Mouse (Mus musculus): ENCODE data around the gene Pdk2. TPM values are rescaled to one million over a fixed set of nuclear protein-coding genes. Genes with fewer than 3 reads are reported as not detected.

Pdk2 gene
- total RNA-seq, 2 experiments from 2014 or later, result 5.2 to 21.5 TPM

GRCm38 (mm10) chr11:94991641-94992479 is 49.3 kb downstream of the Pdk2 start:
- ATAC-seq (replicated peaks; ENCODE audit: low FRiP score, low TSS enrichment, poor library complexity, severe bottlenecking), result no peak

- peak; percentile 74 for ATAC-seq (replicated peaks; ENCODE audit: low FRiP score, low TSS enrichment, poor library complexity, severe bottlenecking)
These were observed 50.2 kb downstream of the Pdk2 start, which contains the start of gene Ppp1r9b for GRCm38 (mm10) chr11:94990749-94991577. Gene Ppp1r9b (plus strand): TSS chr11:94991035.

- 0 out of 2 replicates have a peak, but pooled peaks have one; percentile 2 for ATAC-seq (replicated peaks; ENCODE audit: low FRiP score, low TSS enrichment, poor library complexity, severe bottlenecking)
These were observed 50.9 kb downstream of the Pdk2 start for GRCm38 (mm10) chr11:94990102-94990748.

GRCm38 (mm10) chr11:94989562-94990017 is 51.6 kb downstream of the Pdk2 start:
- peak; percentile 49 for ATAC-seq (replicated peaks; ENCODE audit: low FRiP score, low TSS enrichment, poor library complexity, severe bottlenecking)

- no peak for ATAC-seq (replicated peaks; ENCODE audit: low FRiP score, low TSS enrichment, poor library complexity, severe bottlenecking)
These were observed 52.2 kb downstream of the Pdk2 start for GRCm38 (mm10) chr11:94988780-94989561.

- ATAC-seq (replicated peaks; ENCODE audit: low FRiP score, low TSS enrichment, poor library complexity, severe bottlenecking), result peak; percentile 24; the same call in 1 of the 2 replicates
These were observed 53.3 kb downstream of the Pdk2 start for GRCm38 (mm10) chr11:94987851-94988250.

- ATAC-seq (replicated peaks; ENCODE audit: low FRiP score, low TSS enrichment, poor library complexity, severe bottlenecking), result no peak
These were observed 53.8 kb downstream of the Pdk2 start for GRCm38 (mm10) chr11:94987341-94987740.

- no peak for ATAC-seq (replicated peaks; ENCODE audit: low FRiP score, low TSS enrichment, poor library complexity, severe bottlenecking)
These were observed 54.7 kb downstream of the Pdk2 start for GRCm38 (mm10) chr11:94986435-94986834.

- no peak for ATAC-seq (replicated peaks; ENCODE audit: low FRiP score, low TSS enrichment, poor library complexity, severe bottlenecking)
These were observed 55.3 kb downstream of the Pdk2 start for GRCm38 (mm10) chr11:94985822-94986221.

- ATAC-seq (replicated peaks; ENCODE audit: low FRiP score, low TSS enrichment, poor library complexity, severe bottlenecking), result no peak
These were observed 56.0 kb downstream of the Pdk2 start for GRCm38 (mm10) chr11:94985140-94985539.

- peak; percentile 64 for ATAC-seq (replicated peaks; ENCODE audit: low FRiP score, low TSS enrichment, poor library complexity, severe bottlenecking)
These were observed 61.5 kb downstream of the Pdk2 start for GRCm38 (mm10) chr11:94979462-94980179.

GRCm38 (mm10) chr11:94978947-94979346 is 62.2 kb downstream of the Pdk2 start:
- ATAC-seq (replicated peaks; ENCODE audit: low FRiP score, low TSS enrichment, poor library complexity, severe bottlenecking), result peak; percentile 90

GRCm38 (mm10) chr11:94978178-94978915 is 62.8 kb downstream of the Pdk2 start:
- peak; percentile 32; the same call in 1 of the 2 replicates for ATAC-seq (replicated peaks; ENCODE audit: low FRiP score, low TSS enrichment, poor library complexity, severe bottlenecking)

Other genes starting within 250 kb of the Pdk2 start
- gene Col1a1, start 105.1 kb downstream of the Pdk2 start, total RNA-seq (2014; fragmentation: Nextera tagmentation), result not detected in 2 replicates
- not detected in 2 replicates for gene Col1a1, start 105.1 kb downstream of the Pdk2 start, total RNA-seq (2017)
- not detected in 2 replicates for gene Hils1, start 73.8 kb downstream of the Pdk2 start, total RNA-seq (2014; fragmentation: Nextera tagmentation)
- not detected in 2 replicates for gene Hils1, start 73.8 kb downstream of the Pdk2 start, total RNA-seq (2017)
- gene Sgca, start 65.0 kb downstream of the Pdk2 start, total RNA-seq (2014; fragmentation: Nextera tagmentation), result not detected in 2 replicates
- not detected in 2 replicates for gene Sgca, start 65.0 kb downstream of the Pdk2 start, total RNA-seq (2017)
- 121 and 137 TPM in 2 replicates for gene Ppp1r9b, start 50.3 kb downstream of the Pdk2 start, total RNA-seq (2014; fragmentation: Nextera tagmentation)
- 174 and 229 TPM in 2 replicates for gene Ppp1r9b, start 50.3 kb downstream of the Pdk2 start, total RNA-seq (2017)
- gene Samd14, start 31.5 kb downstream of the Pdk2 start, total RNA-seq (2014; fragmentation: Nextera tagmentation), result 69.9 and 89.1 TPM in 2 replicates
- gene Samd14, start 31.5 kb downstream of the Pdk2 start, total RNA-seq (2017), result 29.0 and 30.8 TPM in 2 replicates
- not detected in 2 replicates for gene Itga3, start 35.4 kb upstream of the Pdk2 start, total RNA-seq (2014; fragmentation: Nextera tagmentation)
- 0.28 TPM in 1 of 2 replicates, not detected in the other for gene Itga3, start 35.4 kb upstream of the Pdk2 start, total RNA-seq (2017)
- gene Dlx3, start 78.8 kb upstream of the Pdk2 start, total RNA-seq (2014; fragmentation: Nextera tagmentation), result not detected in 2 replicates
- not detected in 2 replicates for gene Dlx3, start 78.8 kb upstream of the Pdk2 start, total RNA-seq (2017)
- gene Dlx4, start 104.9 kb upstream of the Pdk2 start, total RNA-seq (2014; fragmentation: Nextera tagmentation), result not detected in 2 replicates
- not detected in 2 replicates for gene Dlx4, start 104.9 kb upstream of the Pdk2 start, total RNA-seq (2017)
- not detected in 2 replicates for gene Tac4, start 220.2 kb upstream of the Pdk2 start, total RNA-seq (2014; fragmentation: Nextera tagmentation)
- not detected in 2 replicates for gene Tac4, start 220.2 kb upstream of the Pdk2 start, total RNA-seq (2017)